Mouse (Mus musculus): ENCODE measurements around the gene Klrg2.

GRCm38 (mm10) chr6:38669580-38669979 is 32.5 kb upstream of the Klrg2 start:
- TF ChIP-seq GATA1 (IDR thresholded peaks at IDR 0.05; ENCODE audit: low read length) (no peak), TAL1 (IDR thresholded peaks at IDR 0.05; ENCODE audit: low read length) (no peak)
